In the genomic region with DNA sequence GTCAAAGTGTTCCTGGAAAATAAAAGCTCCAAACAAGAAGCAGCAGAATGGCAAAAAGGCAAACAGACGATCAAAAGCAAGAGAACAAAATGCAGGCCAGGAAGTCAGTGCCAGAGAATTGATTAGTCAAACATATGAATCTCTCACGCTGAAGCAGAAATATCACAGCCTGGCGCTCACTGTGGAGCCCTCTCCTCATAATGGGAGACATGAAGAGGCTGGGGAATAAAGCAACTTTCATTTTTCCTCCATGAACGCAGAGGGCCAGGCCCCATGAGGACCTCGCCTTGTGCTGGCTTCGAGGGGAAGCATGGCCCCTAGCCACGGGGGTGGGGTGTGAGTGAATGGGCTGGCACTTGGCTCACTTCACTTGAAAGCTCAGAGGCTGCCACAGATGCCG, we compare ENCODE assay signal across 29 mouse cellular contexts.
DNase-seq lines count a peak whose midpoint lies in the region; ATAC-seq and TF ChIP-seq lines count a peak whose summit lies in the region.
"Had no signal": no experiment of that assay in that cellular context is flagged by ENCODE, and none has a peak within 500 bp of the region (broad histone marks: within the 10 kb centered on the region; RNA-seq: fewer than 3 reads in every experiment).

No protein-coding gene starts in this region.

- no peak overlapping the region for H3K4me3 ChIP-seq in midbrain, embryonic 13.5 days (replicated peaks)
- no peak overlapping the region for H3K4me3 ChIP-seq in midbrain, embryonic 10.5 days
- H3K4me3 ChIP-seq in forebrain, embryonic 15.5 days: no peak overlapping the region
- no peak overlapping the region for H3K4me3 ChIP-seq in lung, adult 2 months (replicated peaks; ENCODE audit: extremely low read depth, low read depth, low read length)
- H3K4me3 ChIP-seq: embryonic facial prominence, embryonic 13.5 days; kidney, embryonic 15.5 days had no signal

- H3K4me2 ChIP-seq in midbrain, embryonic 13.5 days (replicated peaks): no peak overlapping the region
- H3K4me2 ChIP-seq in forebrain, embryonic 15.5 days (replicated peaks): no peak overlapping the region
- H3K4me2 ChIP-seq: embryonic facial prominence, embryonic 13.5 days; kidney, embryonic 15.5 days; lung, embryonic 14.5 days had no signal

- H3K36me3 ChIP-seq in midbrain, embryonic 13.5 days: no peaks in the 10 kb centered on the region
- H3K36me3 ChIP-seq in midbrain, embryonic 10.5 days: no peaks in the 10 kb centered on the region
- H3K36me3 ChIP-seq in forebrain, embryonic 15.5 days: no peaks in the 10 kb centered on the region
- H3K36me3 ChIP-seq: embryonic facial prominence, embryonic 13.5 days; kidney, embryonic 15.5 days had no signal

- H3K4me1 ChIP-seq in midbrain, embryonic 13.5 days (replicated peaks): 0 out of 2 replicates have a peak, but pooled peaks cover 3% of the 10 kb centered on the region
- peaks cover 6% of the 10 kb centered on the region; the same call in 1 of the 2 replicates for H3K4me1 ChIP-seq in midbrain, embryonic 10.5 days
- H3K4me1 ChIP-seq in forebrain, embryonic 15.5 days: peaks cover 10% of the 10 kb centered on the region
- no peaks in the 10 kb centered on the region for H3K4me1 ChIP-seq in lung, adult 2 months (ENCODE audit: control insufficient read depth, insufficient read depth, low read length)
- H3K4me1 ChIP-seq: embryonic facial prominence, embryonic 13.5 days; kidney, embryonic 15.5 days had no signal

- H3K9me3 ChIP-seq in midbrain, embryonic 13.5 days: no peaks in the 10 kb centered on the region
- no peaks in the 10 kb centered on the region for H3K9me3 ChIP-seq in midbrain, embryonic 10.5 days (replicated peaks)
- H3K9me3 ChIP-seq in forebrain, embryonic 15.5 days: no peaks in the 10 kb centered on the region
- H3K9me3 ChIP-seq: embryonic facial prominence, embryonic 13.5 days; kidney, embryonic 15.5 days had no signal

- ATAC-seq in midbrain, embryonic 13.5 days: peak; percentile 37; the same call in 1 of the 2 replicates
- peak; percentile 16; the same call in 1 of the 2 replicates for ATAC-seq in forebrain, embryonic 15.5 days (replicated peaks)
- ATAC-seq: activated CD4-positive, CD25-positive, alpha-beta regulatory T cell, adult 4 months; hindbrain, embryonic 16.5 days had no signal

- peak; percentile 38 to 56 for DNase-seq in layer of hippocampus, postnatal 10 days (ENCODE audit: low spot score in 2 of 2)
- DNase-seq in layer of hippocampus, adult 9-11 months: no peak
- no peak for DNase-seq in midbrain, embryonic 10.5 days (ENCODE audit: low spot score)
- DNase-seq in lung, adult 2 months: no peak
- no peak for DNase-seq in heart, postnatal 36 days
- DNase-seq: adrenal gland, adult 2 months; adrenal gland, postnatal 36 days; B cell, adult 2 months; cerebellum, adult 8-10 months; cerebellum, postnatal 36 days; embryo, embryonic 11 days; gastrocnemius, postnatal 14 days; heart, postnatal 14 days; kidney, adult 18-20 months; kidney, postnatal 25 days; lung, embryonic 14.5 days; lung, postnatal 14 days; spleen, adult 18-20 months; thymus, adult 18-20 months; thymus, postnatal 25 days had no signal

- no peak overlapping the region for H3K9ac ChIP-seq in midbrain, embryonic 13.5 days (replicated peaks)
- no peak overlapping the region for H3K9ac ChIP-seq in forebrain, embryonic 15.5 days (replicated peaks)
- H3K9ac ChIP-seq: embryonic facial prominence, embryonic 13.5 days; kidney, embryonic 15.5 days; liver, embryonic 14.5 days; lung, embryonic 14.5 days had no signal

- no peak for TF ChIP-seq CTCF in lung, adult 2 months (IDR thresholded peaks at IDR 0.05; ENCODE audit: insufficient read depth, low read length)

- no peak overlapping the region for H3K27ac ChIP-seq in midbrain, embryonic 13.5 days
- no peak overlapping the region for H3K27ac ChIP-seq in midbrain, embryonic 10.5 days (replicated peaks)
- no peak overlapping the region for H3K27ac ChIP-seq in forebrain, embryonic 15.5 days (replicated peaks)
- H3K27ac ChIP-seq: embryonic facial prominence, embryonic 13.5 days; kidney, embryonic 15.5 days; liver, embryonic 14.5 days; stomach, postnatal 0 days had no signal

- 60% methylated on average over 8 of the region's 8 CpGs for WGBS in midbrain, embryonic 13.5 days
- 80% methylated on average over 8 of the region's 8 CpGs for WGBS in midbrain, embryonic 10.5 days
- 52% methylated on average over 8 of the region's 8 CpGs for WGBS in forebrain, embryonic 15.5 days
- 78% methylated on average over 8 of the region's 8 CpGs for WGBS in lung, adult 2 months

- no peak for TF ChIP-seq POLR2A in lung, adult 2 months (IDR thresholded peaks at IDR 0.05; ENCODE audit: borderline replicate concordance, extremely low read depth, low read depth, low read length)

- H3K27me3 ChIP-seq in midbrain, embryonic 13.5 days: no peaks in the 10 kb centered on the region
- H3K27me3 ChIP-seq in midbrain, embryonic 10.5 days (ENCODE audit: low read depth, poor library complexity, severe bottlenecking): no peaks in the 10 kb centered on the region
- no peaks in the 10 kb centered on the region for H3K27me3 ChIP-seq in forebrain, embryonic 15.5 days
- H3K27me3 ChIP-seq: CH12.LX; embryonic facial prominence, embryonic 13.5 days; kidney, embryonic 15.5 days had no signal

- intact Hi-C loops in heart, postnatal 36 days (cut with DNase I): no loop called here

Comparison
In these comparisons a context has a peak if more than half of its experiments do, and no peak if none do; other contexts are left out.
1. DNase-seq: peak in layer of hippocampus, postnatal 10 days (2 of 2); none in layer of hippocampus, adult 9-11 months (single experiment), midbrain, embryonic 10.5 days (single experiment), lung, adult 2 months (single experiment) and heart, postnatal 36 days (0 of 2).